Mouse (Mus musculus) adrenal gland (tissue): ENCODE results near the gene Arl4a.

Source experiments
- intact Hi-C: fragments of 180-260 bp; cut with DNase I; formaldehyde crosslinking; loops from one replicate; pipeline ENCODE4 v1.15.1; 2025

Gene Arl4a

DNA sequence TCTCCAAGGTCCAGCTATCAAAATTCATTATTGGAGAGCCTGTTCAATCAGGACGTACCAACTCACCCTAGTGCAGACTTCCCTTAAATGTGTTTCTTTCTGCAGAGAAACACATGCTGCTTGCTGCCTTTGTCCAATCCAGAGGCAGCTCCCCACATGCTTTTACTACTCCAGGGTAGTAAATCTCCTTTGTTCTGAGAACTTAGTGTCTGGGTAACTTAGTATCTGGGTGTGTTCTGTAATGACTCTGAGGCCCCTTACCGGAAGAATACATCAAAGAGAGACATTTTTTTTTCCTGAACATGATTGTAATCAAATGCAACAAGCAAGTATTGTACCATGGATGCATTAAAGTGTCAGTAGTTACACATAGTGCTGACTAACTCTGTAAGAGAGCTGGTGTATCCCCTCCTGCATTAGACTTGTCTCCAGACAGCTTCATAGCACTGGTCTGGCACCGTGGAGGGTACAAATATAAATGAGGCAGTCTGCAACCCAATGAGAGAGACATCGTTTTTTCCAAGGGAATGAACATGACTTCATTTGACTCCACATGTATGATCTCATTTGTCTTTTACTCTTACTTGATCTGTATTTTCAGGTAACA lies 62.7 kb downstream of the Arl4a start:
- intact Hi-C loops: no loop called here

DNA sequence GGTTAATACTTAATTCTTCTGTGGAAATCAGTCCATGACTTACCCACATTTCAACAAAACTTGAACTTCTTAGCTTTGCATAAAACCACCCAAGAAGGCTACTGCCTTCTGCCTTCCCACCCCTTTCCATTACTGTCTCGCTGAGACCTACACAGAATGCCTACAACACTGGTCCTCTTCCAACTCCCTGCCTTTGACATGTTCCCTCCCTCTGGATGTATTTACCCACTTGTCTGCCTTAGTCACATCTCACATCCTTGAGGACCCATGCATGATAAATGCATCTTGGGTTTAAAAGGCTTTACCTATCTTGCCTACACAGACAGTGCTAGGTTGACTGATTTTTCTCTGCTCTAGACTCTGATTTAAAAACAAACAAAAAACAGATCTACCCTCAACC lies 63.6 kb downstream of the Arl4a start:
- intact Hi-C loops: no loop called here

DNA sequence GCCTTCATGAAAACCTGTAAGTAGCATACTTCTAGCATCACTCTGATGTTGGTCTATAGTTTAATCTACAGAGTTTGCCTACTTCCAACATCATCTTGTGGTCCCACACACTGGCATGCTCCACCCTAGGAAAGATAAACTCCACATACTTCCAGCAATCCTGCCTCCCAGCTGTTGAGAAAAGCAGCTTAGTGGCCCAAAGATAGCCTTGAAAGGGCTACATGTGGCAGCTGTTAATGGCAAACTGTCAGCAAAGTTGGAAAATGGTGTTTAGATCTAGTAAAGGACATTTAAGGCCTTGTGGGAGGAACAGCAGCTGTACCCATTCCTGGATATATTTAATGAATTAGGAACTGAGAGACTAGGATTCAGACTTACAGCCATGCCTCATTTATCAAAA lies 68.3 kb downstream of the Arl4a start:
- intact Hi-C loops: no loop called here

DNA sequence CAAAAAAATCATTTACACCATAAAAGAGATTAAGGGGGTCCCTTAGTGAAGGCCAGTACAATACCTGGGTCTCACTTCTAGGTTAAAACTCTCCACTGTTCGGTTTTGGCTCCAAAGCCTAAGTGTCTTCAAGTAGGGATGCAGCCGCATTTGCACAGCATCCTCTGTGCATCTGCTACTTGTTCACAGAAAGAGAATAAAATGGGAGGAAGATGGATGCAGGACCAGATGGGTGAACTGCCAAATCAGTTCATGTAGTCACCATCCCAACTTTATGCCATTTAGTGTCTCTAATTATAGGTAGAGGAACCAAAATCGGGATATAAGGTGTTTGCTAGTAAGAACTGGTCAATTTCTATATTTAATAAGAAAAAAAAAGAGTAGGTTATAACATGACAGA lies 69.7 kb downstream of the Arl4a start:
- intact Hi-C loops: no loop called here

DNA sequence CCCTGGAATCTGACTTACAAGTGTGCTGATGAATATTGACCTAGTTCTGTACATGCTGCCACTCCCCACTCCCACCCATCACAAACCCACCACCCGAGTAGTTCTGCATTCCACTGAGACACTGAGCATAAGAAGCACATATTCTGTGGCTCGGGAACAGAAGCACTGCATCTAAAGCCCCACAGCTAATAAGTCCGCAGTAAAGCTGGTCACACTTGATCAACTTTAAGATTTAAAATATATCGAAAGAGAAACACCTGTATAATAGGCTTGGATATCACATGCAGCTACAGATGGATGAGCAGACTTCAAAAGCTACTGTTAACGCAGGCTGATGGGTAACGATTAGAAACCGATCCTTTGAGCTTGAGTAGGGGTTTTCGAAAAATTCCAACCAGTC lies 78.7 kb downstream of the Arl4a start:
- intact Hi-C loops: no loop called here

DNA sequence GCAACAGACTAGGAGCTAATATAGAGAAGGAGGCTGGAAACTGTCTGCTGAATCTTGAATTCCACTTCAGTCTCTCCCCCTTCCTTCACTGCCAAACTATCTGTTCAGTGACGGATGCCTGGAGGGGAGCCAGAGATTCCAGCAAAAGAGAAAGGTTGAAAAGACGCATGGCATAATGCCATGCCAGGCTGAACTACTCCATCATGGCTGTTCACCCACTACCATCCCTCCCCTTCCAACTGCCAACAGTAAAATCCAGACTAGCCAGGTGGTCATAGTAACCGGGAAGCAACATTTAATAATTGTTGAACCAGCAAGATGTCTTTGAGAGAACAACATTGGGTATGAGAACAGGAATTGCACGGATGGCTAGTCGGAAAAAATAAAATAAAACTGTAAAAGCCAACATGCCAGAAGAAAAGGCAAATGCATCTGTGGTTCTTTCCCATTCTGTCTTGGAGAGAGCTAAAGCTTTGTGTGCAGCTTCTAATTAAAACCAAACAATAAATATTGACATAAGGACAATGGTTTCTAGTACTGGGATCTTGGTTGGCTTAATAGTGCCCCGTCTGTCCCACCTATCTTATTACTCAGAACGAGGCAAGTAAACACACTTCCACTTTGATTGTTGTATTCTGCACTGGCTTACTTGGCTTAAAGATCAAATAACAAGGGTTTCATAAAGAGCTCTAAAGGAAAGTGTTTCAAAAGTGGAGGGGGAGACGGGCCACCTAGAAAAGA lies 79.7 kb downstream of the Arl4a start:
- intact Hi-C loops: no loop called here

DNA sequence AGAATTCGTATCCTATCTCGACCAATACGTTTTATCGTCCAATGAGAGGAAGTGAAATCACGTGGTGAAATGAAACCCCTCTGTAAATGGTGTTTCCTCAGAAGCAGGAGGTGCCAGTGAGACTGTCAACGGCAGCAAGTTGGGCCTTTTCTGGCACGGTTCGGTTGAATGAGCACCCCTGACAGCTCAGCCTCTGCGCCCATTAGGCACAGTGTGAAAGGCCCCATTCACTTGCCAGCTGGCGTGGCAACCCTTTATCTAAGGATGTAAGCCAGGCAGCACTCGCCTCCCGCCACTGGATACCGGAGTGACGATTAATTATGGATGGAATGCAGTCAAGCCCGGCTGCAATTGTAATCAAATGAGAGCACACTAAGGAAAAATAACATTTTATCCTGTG lies 81.4 kb downstream of the Arl4a start:
- intact Hi-C loops: no loop called here
